Mouse (Mus musculus): ENCODE measurements at regions not wholly inside any gene's neighbourhood (a gene's known extent, or its start where the extent isn't known, plus 50 kb on each side); places are given as distances from the start of the nearest gene placed in this dataset.

GRCm38 (mm10) chr13:28811667-28812575 is 141.6 kb downstream of the Sox4 start:
- no peaks in the 10 kb centered on the region for H3K79me2 ChIP-seq (ENCODE audit: control insufficient read depth, insufficient read depth, low read length)
- no peak overlapping the region for H3K9ac ChIP-seq (ENCODE audit: low read depth, low read length)
- WGBS: 91% methylated on average over 12 of the region's 12 CpGs
- DNase-seq (ENCODE audit: extremely low read depth, low read depth, low spot score): no peak
- no peak for TF ChIP-seq POLR2A (IDR thresholded peaks at IDR 0.05; ENCODE audit: extremely low read depth, insufficient read depth, low read length)
- no peaks in the 10 kb centered on the region for H3K27me3 ChIP-seq (ENCODE audit: control insufficient read depth, insufficient read depth, low read length)
- no peaks in the 10 kb centered on the region for H3K4me1 ChIP-seq (ENCODE audit: control insufficient read depth, insufficient read depth, low read length)
- H3K4me3 ChIP-seq (ENCODE audit: insufficient read depth, low read depth, low read length): no peak overlapping the region
- no peaks in the 10 kb centered on the region for H3K36me3 ChIP-seq (ENCODE audit: control insufficient read depth, insufficient read depth, low read length)
- no peak overlapping the region for H3K27ac ChIP-seq (replicated peaks; ENCODE audit: insufficient read depth, low read depth, low read length)

DNA sequence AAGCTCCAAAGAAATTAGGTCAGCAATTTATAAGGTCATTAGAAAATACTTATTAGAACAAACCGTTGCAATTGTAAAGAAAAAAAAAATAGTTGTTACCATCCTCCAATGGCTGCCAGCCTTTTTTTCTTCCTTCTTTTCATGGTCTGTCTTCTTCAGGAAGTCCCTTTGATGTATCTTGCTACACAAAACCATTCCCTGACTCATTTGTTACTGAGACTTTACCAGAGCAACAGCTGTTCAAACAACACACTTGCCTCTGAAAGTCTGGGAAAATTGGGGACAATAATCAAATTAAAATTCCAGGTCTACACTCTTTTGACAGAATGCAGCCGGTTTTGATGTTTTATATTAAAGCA is 142.5 kb downstream of the Sox4 start:
- DNase-seq (ENCODE audit: extremely low read depth, low read depth, low spot score): no peak
- no peak for TF ChIP-seq POLR2A (IDR thresholded peaks at IDR 0.05; ENCODE audit: extremely low read depth, insufficient read depth, low read length)
- no peak for TF ChIP-seq CTCF (IDR thresholded peaks at IDR 0.05; ENCODE audit: low read depth, low read length)
- Histone ChIP-seq H3K9ac (ENCODE audit: low read depth, low read length) (no peak overlapping the region), H3K36me3 (ENCODE audit: control insufficient read depth, insufficient read depth, low read length) (no peaks in the 10 kb centered on the region), H3K27me3 (ENCODE audit: control insufficient read depth, insufficient read depth, low read length) (no peaks in the 10 kb centered on the region), H3K4me3 (ENCODE audit: insufficient read depth, low read depth, low read length) (no peak overlapping the region), H3K79me2 (ENCODE audit: control insufficient read depth, insufficient read depth, low read length) (no peaks in the 10 kb centered on the region), H3K27ac (replicated peaks; ENCODE audit: insufficient read depth, low read depth, low read length) (no peak overlapping the region), H3K4me1 (ENCODE audit: control insufficient read depth, insufficient read depth, low read length) (no peaks in the 10 kb centered on the region)
- 66% methylated on average over 2 of the region's 2 CpGs for whole genome bisulfite sequencing

DNA sequence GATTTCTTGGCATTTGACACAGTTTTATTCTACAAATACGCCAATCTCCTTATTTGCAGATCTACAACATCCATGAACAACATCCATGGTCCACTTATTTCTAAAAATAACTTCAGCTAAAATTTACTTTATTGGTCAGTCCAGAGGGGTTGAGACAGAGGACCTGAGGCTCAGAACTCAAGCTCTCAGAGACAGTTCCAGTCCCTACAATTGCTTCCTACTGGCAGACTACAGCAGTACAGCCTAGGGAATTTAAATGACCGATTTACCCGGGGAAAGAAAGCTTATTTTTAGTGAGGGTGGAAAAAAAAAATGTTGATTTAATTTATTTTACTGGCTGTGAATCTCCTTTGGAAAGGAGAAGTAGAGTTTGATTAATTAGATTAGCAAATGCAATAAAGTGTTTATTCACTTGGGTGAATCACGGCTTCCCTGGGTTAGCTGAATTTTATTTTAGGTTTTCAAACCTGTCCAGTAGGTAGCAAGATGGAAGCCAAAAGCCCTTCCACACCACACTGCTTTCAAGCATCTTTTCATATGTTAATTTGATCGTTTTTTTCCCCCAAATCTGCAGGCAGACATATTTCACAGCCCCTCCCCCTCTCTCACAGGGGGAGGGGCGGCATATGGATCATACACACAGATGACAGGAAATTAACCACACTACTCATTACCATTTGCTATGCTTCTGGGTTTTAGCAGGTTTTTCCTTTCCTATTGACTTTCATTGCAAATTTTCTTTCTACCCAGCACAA is 143.0 kb downstream of the Sox4 start:
- H3K4me1 ChIP-seq (ENCODE audit: control insufficient read depth, insufficient read depth, low read length): no peaks in the 10 kb centered on the region
- H3K4me3 ChIP-seq (ENCODE audit: insufficient read depth, low read depth, low read length): no peak overlapping the region
- no peaks in the 10 kb centered on the region for H3K27me3 ChIP-seq (ENCODE audit: control insufficient read depth, insufficient read depth, low read length)

DNA sequence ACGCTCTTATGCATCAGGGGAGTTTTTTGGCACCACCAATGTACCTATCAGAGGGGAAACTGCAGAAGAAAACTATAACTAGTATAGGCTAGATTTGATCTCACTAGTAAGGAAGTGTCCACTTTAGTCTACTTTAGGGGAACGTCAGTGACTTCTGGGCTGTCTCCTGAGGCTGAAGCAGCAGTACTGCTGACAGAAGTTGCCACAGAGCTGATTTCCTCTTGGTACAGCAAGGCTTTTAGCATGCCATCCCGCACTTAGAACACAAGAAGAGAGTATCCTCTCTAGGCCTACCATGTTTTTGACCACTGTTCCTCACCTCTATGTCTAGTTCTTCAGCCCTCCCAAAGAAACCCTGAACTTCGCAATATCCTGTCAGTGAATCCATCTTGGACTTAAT is 148.2 kb downstream of the Sox4 start:
- Histone ChIP-seq H3K27me3 (ENCODE audit: control insufficient read depth, insufficient read depth, low read length) (no peaks in the 10 kb centered on the region), H3K79me2 (ENCODE audit: control insufficient read depth, insufficient read depth, low read length) (no peaks in the 10 kb centered on the region), H3K9ac (ENCODE audit: low read depth, low read length) (no peak overlapping the region), H3K27ac (replicated peaks; ENCODE audit: insufficient read depth, low read depth, low read length) (no peak overlapping the region), H3K4me3 (ENCODE audit: insufficient read depth, low read depth, low read length) (no peak overlapping the region), H3K4me1 (ENCODE audit: control insufficient read depth, insufficient read depth, low read length) (no peaks in the 10 kb centered on the region), H3K36me3 (ENCODE audit: control insufficient read depth, insufficient read depth, low read length) (no peaks in the 10 kb centered on the region)
- no peak for TF ChIP-seq POLR2A (IDR thresholded peaks at IDR 0.05; ENCODE audit: extremely low read depth, insufficient read depth, low read length)
- TF ChIP-seq CTCF (IDR thresholded peaks at IDR 0.05; ENCODE audit: low read depth, low read length): no peak
- DNase-seq (ENCODE audit: extremely low read depth, low read depth, low spot score): no peak
- WGBS: 68% methylated on average over 4 of the region's 4 CpGs

More for the DNA sequence above, 143.0 kb downstream of the Sox4 start:
- TF ChIP-seq CTCF (IDR thresholded peaks at IDR 0.05; ENCODE audit: low read depth, low read length) (no peak), POLR2A (IDR thresholded peaks at IDR 0.05; ENCODE audit: extremely low read depth, insufficient read depth, low read length) (no peak)
- WGBS: 78% methylated on average over 6 of the region's 6 CpGs
- no peak overlapping the region for H3K9ac ChIP-seq (ENCODE audit: low read depth, low read length)
- H3K27ac ChIP-seq (replicated peaks; ENCODE audit: insufficient read depth, low read depth, low read length): no peak overlapping the region
- no peak for DNase-seq (ENCODE audit: extremely low read depth, low read depth, low spot score)
- no peaks in the 10 kb centered on the region for H3K79me2 ChIP-seq (ENCODE audit: control insufficient read depth, insufficient read depth, low read length)
- H3K36me3 ChIP-seq (ENCODE audit: control insufficient read depth, insufficient read depth, low read length): no peaks in the 10 kb centered on the region

GRCm38 (mm10) chr13:28801210-28801954 is 152.1 kb downstream of the Sox4 start:
- Histone ChIP-seq H3K27me3 (ENCODE audit: control insufficient read depth, insufficient read depth, low read length) (no peaks in the 10 kb centered on the region), H3K9ac (ENCODE audit: low read depth, low read length) (no peak overlapping the region), H3K4me3 (ENCODE audit: insufficient read depth, low read depth, low read length) (no peak overlapping the region), H3K4me1 (ENCODE audit: control insufficient read depth, insufficient read depth, low read length) (no peaks in the 10 kb centered on the region), H3K36me3 (ENCODE audit: control insufficient read depth, insufficient read depth, low read length) (no peaks in the 10 kb centered on the region), H3K79me2 (ENCODE audit: control insufficient read depth, insufficient read depth, low read length) (no peaks in the 10 kb centered on the region), H3K27ac (replicated peaks; ENCODE audit: insufficient read depth, low read depth, low read length) (no peak overlapping the region)
- 89% methylated on average over 8 of the region's 8 CpGs for WGBS
- DNase-seq (ENCODE audit: extremely low read depth, low read depth, low spot score): no peak
- TF ChIP-seq POLR2A (IDR thresholded peaks at IDR 0.05; ENCODE audit: extremely low read depth, insufficient read depth, low read length) (no peak), CTCF (IDR thresholded peaks at IDR 0.05; ENCODE audit: low read depth, low read length) (no peak)
